Mouse (Mus musculus) embryonic facial prominence, embryonic 14.5 days (tissue): ENCODE measurements around the gene Mis12. TPM values are rescaled to one million over a fixed set of nuclear protein-coding genes. Genes with fewer than 3 reads are reported as not detected.

Experiments
- ATAC-seq: fragments of 200-750 bp; cut with Nextera tagmentation; 2 replicates; pipeline ENCODE4 v1.8.0; 2017; ENCODE audit warnings: low read depth, moderate number of reproducible peaks, moderate TSS enrichment
- DNase-seq: peaks from one replicate; pipeline ENCODE4 v3.0.0-alpha.2; 2015; ENCODE audit warnings: low spot score
- H3K27ac ChIP-seq: fragments of 300-500 bp; sonication (generic); replicated peaks from 2 replicates; pipeline ENCODE4 v1.5.1; 2014; ENCODE audit warnings: low read depth, mild to moderate bottlenecking, low read length, moderate library complexity
- H3K27me3 ChIP-seq: fragments of 300-500 bp; sonication (generic); replicated peaks from 2 replicates; pipeline ENCODE4 v1.6.1; 2014; ENCODE audit warnings: low read length; ENCODE audit not compliant: control insufficient read depth, insufficient read depth
- H3K36me3 ChIP-seq: fragments of 300-500 bp; sonication (generic); 2 replicates; pipeline ENCODE4 v1.6.1; 2014; ENCODE audit warnings: low read length, mixed read lengths; ENCODE audit not compliant: control insufficient read depth, insufficient read depth
- H3K4me1 ChIP-seq: fragments of 300-500 bp; sonication (generic); 2 replicates; pipeline ENCODE4 v1.6.1; 2014; ENCODE audit warnings: antibody characterized with exemption, low read length; ENCODE audit not compliant: control insufficient read depth, insufficient read depth
- H3K4me2 ChIP-seq: fragments of 300-500 bp; sonication (generic); 2 replicates; pipeline ENCODE4 v1.6.1; 2014; ENCODE audit warnings: low read depth, mild to moderate bottlenecking, low read length, moderate library complexity, mixed read lengths
- H3K4me3 ChIP-seq: fragments of 300-500 bp; sonication (generic); 2 replicates; pipeline ENCODE4 v1.5.1; 2014; ENCODE audit warnings: low read depth, mild to moderate bottlenecking, low read length
- H3K9ac ChIP-seq: fragments of 300-500 bp; sonication (generic); 2 replicates; pipeline ENCODE4 v1.6.1; 2014; ENCODE audit warnings: low read depth, mild to moderate bottlenecking, low read length, moderate library complexity, mixed read lengths
- H3K9me3 ChIP-seq: fragments of 300-500 bp; sonication (generic); 2 replicates; pipeline ENCODE4 v1.6.1; 2016; ENCODE audit warnings: low read length; ENCODE audit not compliant: control insufficient read depth
- WGBS: fragments of 180-500 bp; shearing (Covaris S2); extraction: QIAGEN DNeasy Blood & Tissue Kit; methylation state at CpG from one replicate; pipeline ENCODE4 v1.1.7; 2014; 5-methylcytosine and 5-hydroxymethylcytosine counted together
- polyA plus RNA-seq: library from polyadenylated mRNA; unstranded; fragments of >200 nt; fragmentation: Nextera tagmentation; extraction: Ambion mirVana; gene quantifications from 2 replicates; pipeline ENCODE4 v1.2.1, GENCODE M21; 2014

The Mis12 gene
- polyA plus RNA-seq, 1 experiment from 2014 or later, result 29.2 TPM

GRCm38 (mm10) chr11:70980232-70980631 is 39.2 kb upstream of the Mis12 start:
- Histone ChIP-seq H3K9me3 (no peaks in the 10 kb centered on the region), H3K27ac (no peak overlapping the region), H3K4me2 (no peak overlapping the region), H3K4me3 (no peak overlapping the region), H3K27me3 (no peaks in the 10 kb centered on the region), H3K4me1 (peaks cover 11% of the 10 kb centered on the region; the same call in 1 of the 2 replicates), H3K9ac (no peak overlapping the region), H3K36me3 (peaks cover 64% of the 10 kb centered on the region)
- WGBS, result 82% methylated on average over 6 of the region's 6 CpGs
- DNase-seq (no peak), ATAC-seq (no peak)

DNA sequence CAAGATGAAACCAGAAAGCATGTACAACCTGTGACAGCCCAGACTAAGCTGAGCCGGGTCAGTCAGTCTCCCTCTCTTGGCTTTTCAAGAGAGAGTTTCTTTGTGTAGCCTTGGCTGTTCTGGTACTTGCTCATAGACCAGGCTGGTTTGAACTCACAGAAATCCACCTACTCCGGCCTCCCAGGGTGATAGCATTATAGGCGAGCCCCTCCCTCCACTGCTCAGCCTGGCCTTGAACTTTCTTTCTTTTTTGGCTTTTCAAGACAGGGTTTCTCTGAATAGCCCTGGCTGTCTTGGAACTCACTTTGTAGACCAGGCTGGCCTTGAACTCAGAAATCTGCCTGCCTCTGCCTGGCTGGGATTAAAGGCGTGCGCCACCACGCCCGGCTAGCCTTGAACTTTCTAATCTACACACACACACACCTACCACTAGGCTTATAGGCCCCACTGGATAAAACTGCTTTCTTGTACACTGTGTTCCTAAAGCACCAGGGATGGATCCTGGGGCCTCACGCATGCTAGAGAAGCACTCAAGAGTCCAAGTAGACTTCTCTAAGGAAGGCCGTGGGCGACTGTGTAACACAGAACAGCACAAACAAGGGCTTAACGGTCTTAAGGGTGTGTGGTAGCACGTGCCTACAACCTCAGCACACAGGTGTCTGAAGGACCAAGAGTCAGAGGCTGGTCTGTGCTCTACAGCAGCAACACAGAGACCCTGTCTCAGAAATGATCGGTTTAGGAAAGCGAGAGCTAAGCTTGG is 38.5 kb upstream of the Mis12 start:
- Histone ChIP-seq H3K4me2 (peak overlapping the region; percentile 80; the same call in 1 of the 2 replicates), H3K9ac (0 out of 2 replicates have a peak overlapping the region, but pooled peaks have one; percentile 3), H3K27ac (no peak overlapping the region), H3K9me3 (no peaks in the 10 kb centered on the region), H3K4me3 (peak overlapping the region; percentile 99; the same call in 1 of the 2 replicates), H3K36me3 (peaks cover 64% of the 10 kb centered on the region), H3K4me1 (peaks cover 11% of the 10 kb centered on the region; the same call in 1 of the 2 replicates), H3K27me3 (no peaks in the 10 kb centered on the region)
- no peak for ATAC-seq
- no peak for DNase-seq
- 93% methylated on average over 14 of the region's 14 CpGs for WGBS

- no peaks in the 10 kb centered on the region for H3K9me3 ChIP-seq
- H3K27ac ChIP-seq, result no peak overlapping the region
- H3K9ac ChIP-seq, result peak overlapping the region; percentile 94
- H3K27me3 ChIP-seq, result no peaks in the 10 kb centered on the region
- H3K4me2 ChIP-seq, result peak overlapping the region; percentile 80
- peak overlapping the region; percentile 99 for H3K4me3 ChIP-seq
- DNase-seq, result no peak
- peaks cover 11% of the 10 kb centered on the region; the same call in 1 of the 2 replicates for H3K4me1 ChIP-seq
- 8% methylated on average over 12 of the region's 12 CpGs for WGBS
- no peak for ATAC-seq
- H3K36me3 ChIP-seq, result peaks cover 64% of the 10 kb centered on the region
Observed at GRCm38 (mm10) chr11:70982030-70982429, 37.4 kb upstream of the Mis12 start.

DNA sequence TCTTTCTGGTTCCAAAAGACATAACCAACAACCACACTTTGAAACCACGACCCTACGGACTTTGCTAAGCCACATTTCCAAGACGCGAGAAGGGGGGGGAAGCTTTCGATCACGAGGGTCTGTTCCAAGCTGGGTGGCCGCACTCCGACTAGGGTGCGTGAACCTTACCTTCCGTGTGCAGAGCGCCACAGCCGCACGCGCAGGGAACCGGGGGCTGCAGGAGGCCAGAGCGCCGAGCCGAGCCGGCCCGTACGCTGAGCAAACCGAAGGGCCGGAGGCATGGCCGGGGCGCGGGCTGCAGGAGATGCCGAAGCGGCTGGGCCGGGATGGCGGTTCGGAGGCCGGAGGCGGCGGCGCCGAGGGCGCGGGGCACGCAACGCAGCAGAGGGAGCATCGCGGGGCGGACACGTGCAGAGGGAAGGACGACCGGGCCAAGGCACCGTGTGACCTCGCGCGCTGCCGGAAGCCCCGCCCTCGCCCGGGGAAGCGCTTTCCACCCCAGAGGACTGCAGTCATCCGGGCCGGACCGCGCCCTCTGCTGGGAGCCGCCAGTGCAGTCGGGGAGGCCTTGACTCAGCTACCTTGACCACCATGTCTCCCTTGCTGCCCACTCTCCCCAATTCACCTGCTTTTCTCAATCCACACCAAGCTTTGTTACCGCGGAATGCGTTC is 36.7 kb upstream of the Mis12 start, which contains the start of gene C1qbp:
TSS of gene C1qbp (minus strand) at position 470 of the 672 bp plus-strand sequence.
- H3K27me3 ChIP-seq, result no peaks in the 10 kb centered on the region
- ATAC-seq, result peak; percentile 98
- peaks cover 64% of the 10 kb centered on the region for H3K36me3 ChIP-seq
- peak within 1 kb of the TSS; percentile 80 for H3K4me2 ChIP-seq
- peak within 1 kb of the TSS; percentile 99 for H3K4me3 ChIP-seq
- no peaks in the 10 kb centered on the region for H3K9me3 ChIP-seq
- H3K9ac ChIP-seq, result peak within 1 kb of the TSS; percentile 94
- under 1% methylated on average over 37 of the region's 64 CpGs for WGBS
- peak; percentile 92 for DNase-seq
- peaks cover 11% of the 10 kb centered on the region; the same call in 1 of the 2 replicates for H3K4me1 ChIP-seq
- no peak within 1 kb of the TSS; the same call in 1 of the 2 replicates for H3K27ac ChIP-seq

DNA sequence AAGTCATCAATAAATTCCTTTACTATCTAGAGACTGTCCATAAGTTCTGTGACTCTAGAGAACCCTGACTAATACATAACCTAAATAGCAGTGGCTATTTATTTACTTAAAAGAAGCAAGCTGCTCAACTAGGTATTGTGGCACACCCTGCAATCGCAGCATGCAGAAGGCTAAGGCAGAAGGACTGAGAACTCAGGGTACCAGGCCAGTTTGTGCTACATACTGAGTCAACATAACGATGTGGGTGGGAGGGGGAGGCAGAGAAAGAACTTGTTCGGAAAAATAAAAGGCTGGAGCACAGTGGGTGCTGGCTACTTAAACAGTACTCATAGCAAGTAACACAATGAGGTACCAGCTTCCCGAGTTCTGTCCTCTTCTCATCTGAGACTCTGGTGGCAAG is 18.2 kb upstream of the Mis12 start:
- no peak overlapping the region for H3K9ac ChIP-seq
- no peak overlapping the region for H3K27ac ChIP-seq
- no peaks in the 10 kb centered on the region for H3K27me3 ChIP-seq
- H3K4me1 ChIP-seq, result peaks cover 13% of the 10 kb centered on the region
- no peak overlapping the region for H3K4me2 ChIP-seq
- WGBS, result 93% methylated on average over 4 of the region's 4 CpGs
- ATAC-seq, result no peak
- no peak overlapping the region for H3K4me3 ChIP-seq
- H3K9me3 ChIP-seq, result no peaks in the 10 kb centered on the region
- peaks cover 42% of the 10 kb centered on the region for H3K36me3 ChIP-seq
- DNase-seq, result no peak

- H3K27me3 ChIP-seq, result no peaks in the 10 kb centered on the region
- peak overlapping the region; percentile 74 for H3K9ac ChIP-seq
- peaks cover 23% of the 10 kb centered on the region for H3K36me3 ChIP-seq
- DNase-seq (peak; percentile 76), ATAC-seq (peak; percentile 76)
- no peaks in the 10 kb centered on the region for H3K9me3 ChIP-seq
- under 1% methylated on average over 39 of the region's 49 CpGs for WGBS
- H3K4me2 ChIP-seq, result peak overlapping the region; percentile 69
- H3K4me1 ChIP-seq, result peaks cover 13% of the 10 kb centered on the region
- H3K27ac ChIP-seq, result peak overlapping the region; percentile 54
- H3K4me3 ChIP-seq, result peak overlapping the region; percentile 96
Observed at GRCm38 (mm10) chr11:71003611-71004315, 15.6 kb upstream of the Mis12 start.

DNA sequence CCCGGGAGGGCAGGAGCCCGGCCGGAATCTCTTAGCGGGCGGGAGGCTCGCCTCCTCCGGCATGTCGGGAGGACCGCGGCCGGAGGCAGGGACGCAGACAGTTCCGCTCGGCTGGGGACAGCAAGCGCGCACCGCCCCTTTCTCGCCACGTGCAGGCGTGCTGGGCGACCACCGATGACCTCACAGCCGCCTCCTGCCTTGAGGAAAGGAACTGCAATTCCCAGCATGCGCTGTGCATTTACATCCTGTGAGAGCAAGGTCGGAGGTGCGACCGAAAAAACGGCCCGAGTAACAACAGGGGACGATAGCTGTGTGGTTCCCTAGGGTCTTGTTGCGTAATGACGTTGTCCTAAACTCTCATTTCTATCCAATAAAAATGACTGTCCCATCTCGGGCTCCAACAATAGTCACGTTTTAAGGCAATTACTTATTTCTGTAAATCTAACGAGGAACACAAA is 15.1 kb upstream of the Mis12 start, which contains the start of gene Dhx33:
TSS of gene Dhx33 (minus strand) at position 122 of the 458 bp plus-strand sequence.
- peak within 1 kb of the TSS; percentile 96 for H3K4me3 ChIP-seq
- under 1% methylated on average over 27 of the region's 35 CpGs for WGBS

DNA sequence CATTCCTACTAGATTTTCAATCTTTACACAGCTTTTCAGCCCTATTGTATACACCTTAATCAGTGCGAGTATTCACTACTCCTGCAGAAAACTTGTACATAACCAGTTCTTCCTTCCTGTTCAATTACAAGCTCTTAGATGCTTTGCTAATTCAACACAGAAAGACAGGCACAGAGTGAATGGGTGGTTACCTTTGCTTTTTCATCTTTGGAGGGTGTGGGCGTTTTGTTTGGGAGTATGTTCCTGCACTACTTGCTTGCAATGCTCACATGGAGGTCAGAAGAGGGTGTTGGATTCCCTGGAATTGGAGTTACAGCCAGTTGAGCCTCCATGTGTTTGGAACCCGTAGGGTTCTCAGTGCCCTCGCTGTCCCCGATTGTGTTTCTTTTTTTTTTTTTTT is 14.4 kb upstream of the Mis12 start:
- Histone ChIP-seq H3K4me2 (peak overlapping the region; percentile 54), H3K36me3 (peaks cover 21% of the 10 kb centered on the region), H3K9ac (0 out of 2 replicates have a peak overlapping the region, but pooled peaks have one; percentile 45), H3K4me3 (peak overlapping the region; percentile 96), H3K9me3 (no peaks in the 10 kb centered on the region), H3K4me1 (peaks cover 13% of the 10 kb centered on the region), H3K27me3 (no peaks in the 10 kb centered on the region), H3K27ac (peak overlapping the region; percentile 68)
- no peak for DNase-seq
- ATAC-seq, result no peak
- WGBS, result 59% methylated on average over 5 of the region's 5 CpGs

More for the DNA sequence above, 15.1 kb upstream of the Mis12 start, which contains the start of gene Dhx33:
- DNase-seq (peak; percentile 100), ATAC-seq (peak; percentile 98)
- H3K27me3 ChIP-seq, result no peaks in the 10 kb centered on the region
- peak within 1 kb of the TSS; percentile 74 for H3K9ac ChIP-seq
- H3K27ac ChIP-seq, result peak within 1 kb of the TSS; percentile 68
- H3K4me2 ChIP-seq, result peak within 1 kb of the TSS; percentile 69
- H3K9me3 ChIP-seq, result no peaks in the 10 kb centered on the region
- peaks cover 21% of the 10 kb centered on the region for H3K36me3 ChIP-seq
- peaks cover 13% of the 10 kb centered on the region for H3K4me1 ChIP-seq
